Mouse (Mus musculus) brain, embryonic 14.5 days (tissue): Measurements from ENCODE around the gene Irf2bp1.

Experiments
- CTCF ChIP-seq: fragments of 200-500 bp; IDR thresholded peaks from 2 replicates; pipeline ENCODE4 v1.5.1; 2012; ENCODE audit warnings: inconsistent platforms, mild to moderate bottlenecking, moderate library complexity, borderline replicate concordance; ENCODE audit not compliant: insufficient read depth, insufficient read length; ENCODE audit errors: extremely low read depth
- POLR2A ChIP-seq: fragments of 200-500 bp; IDR thresholded peaks from 2 replicates; pipeline ENCODE4 v1.6.1; 2012; ENCODE audit warnings: mild to moderate bottlenecking, inconsistent platforms, borderline replicate concordance; ENCODE audit not compliant: poor library complexity, insufficient read depth, insufficient read length, severe bottlenecking; ENCODE audit errors: extremely low read depth

GRCm38 (mm10) chr7:19005417-19006121, 1.7 kb downstream of the Irf2bp1 start:
- no peak for TF ChIP-seq CTCF
- no peak for TF ChIP-seq POLR2A
